Mouse (Mus musculus) testis, adult 2 months (tissue): Measurements from ENCODE around the gene B4galnt2. TPM values are rescaled to one million over a fixed set of nuclear protein-coding genes. Genes with fewer than 3 reads are reported as not detected.
A peak's percentile ranks its signal among the peaks of the same experiment; 100 is the strongest.
"Not testable (repeated sequence)": the region's sequence is repeated elsewhere in the genome, so short reads cannot be mapped to it uniquely, and the experiment has no call there.

Source experiments
- H3K27ac ChIP-seq: fragments of 200-500 bp; 2 replicates; pipeline ENCODE4 v1.5.1; 2012; ENCODE audit warnings: low read depth, low read length; ENCODE audit not compliant: control insufficient read depth, insufficient read depth
- H3K27me3 ChIP-seq: fragments of 200-500 bp; 2 replicates; pipeline ENCODE4 v1.6.1; 2012; ENCODE audit warnings: mild to moderate bottlenecking, low read length, moderate library complexity; ENCODE audit not compliant: control insufficient read depth, insufficient read depth
- H3K36me3 ChIP-seq: fragments of 200-500 bp; 2 replicates; pipeline ENCODE4 v1.6.1; 2012; ENCODE audit warnings: mild to moderate bottlenecking, low read length; ENCODE audit not compliant: control insufficient read depth, insufficient read depth
- H3K4me1 ChIP-seq: fragments of 200-500 bp; 2 replicates; pipeline ENCODE4 v1.6.1; 2012; ENCODE audit warnings: low read length; ENCODE audit not compliant: control insufficient read depth, insufficient read depth
- H3K4me3 ChIP-seq: fragments of 200-500 bp; 2 replicates; pipeline ENCODE4 v1.5.1; 2012; ENCODE audit warnings: low read depth, mild to moderate bottlenecking, low read length, moderate library complexity, mixed read lengths; ENCODE audit not compliant: control insufficient read depth
- CTCF ChIP-seq: fragments of 200-500 bp; IDR thresholded peaks from 2 replicates; pipeline ENCODE4 v1.5.1; 2012; ENCODE audit warnings: low read depth, mild to moderate bottlenecking, inconsistent platforms, low read length, moderate library complexity; ENCODE audit not compliant: control insufficient read depth, insufficient read depth, insufficient replicate concordance
- POLR2A ChIP-seq: fragments of 200-500 bp; IDR thresholded peaks from 2 replicates; pipeline ENCODE4 v1.6.1; 2012; ENCODE audit warnings: low read depth, mild to moderate bottlenecking, inconsistent platforms, low read length, moderate library complexity; ENCODE audit not compliant: control insufficient read depth
- polyA plus RNA-seq: library from polyadenylated mRNA; depleted of rRNA; stranded (reverse); fragments of >200 nt; gene quantifications from 2 replicates; pipeline ENCODE4 v1.2.3, GENCODE M21; 2012

B4galnt2 gene
- polyA plus RNA-seq, 1 experiment = 0.35 TPM

DNA sequence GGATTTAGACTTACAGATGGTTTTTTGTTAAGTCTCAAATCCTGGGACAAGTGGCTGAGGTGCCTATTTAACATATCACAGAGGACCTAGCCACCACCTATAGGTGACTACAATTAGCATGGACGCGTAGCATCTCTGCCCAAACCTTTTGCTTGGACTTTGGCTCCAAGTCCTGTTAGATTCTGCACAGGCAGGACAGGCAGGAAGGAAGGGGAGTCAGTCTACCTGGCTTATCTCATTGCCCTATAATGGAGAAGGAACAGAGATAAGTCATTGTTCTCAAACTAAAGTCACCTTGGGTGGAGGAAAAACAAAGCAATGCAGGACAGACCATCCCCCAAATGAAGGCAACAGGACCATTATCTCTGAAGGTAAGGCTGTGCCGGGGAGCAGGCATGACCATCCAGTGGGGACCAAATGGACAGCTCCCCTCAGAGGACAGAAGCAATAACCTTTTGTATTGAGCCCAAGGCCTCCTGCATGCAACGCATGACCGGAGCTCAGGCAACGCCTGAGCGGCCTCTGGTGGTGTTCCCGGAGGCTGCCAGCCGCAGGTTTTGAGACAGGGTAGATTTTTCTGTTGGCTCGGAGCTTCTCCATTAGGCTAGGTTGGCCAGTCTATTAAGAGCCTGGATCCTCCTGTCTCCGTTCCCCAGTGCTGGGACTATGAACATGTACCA is 25.3 kb upstream of the B4galnt2 start:
- Histone ChIP-seq H3K4me3 (no peak overlapping the region), H3K4me1 (no peaks in the 10 kb centered on the region), H3K36me3 (no peaks in the 10 kb centered on the region), H3K27me3 (no peaks in the 10 kb centered on the region), H3K27ac (no peak overlapping the region)
- TF ChIP-seq CTCF (0 out of 2 replicates have a peak, but pooled peaks have one; percentile 20), POLR2A (no peak)

GRCm38 (mm10) chr11:95936409-95936808 is 21.7 kb upstream of the B4galnt2 start:
- H3K4me3 ChIP-seq = no peak overlapping the region
- no peak overlapping the region for H3K27ac ChIP-seq
- no peaks in the 10 kb centered on the region for H3K27me3 ChIP-seq
- TF ChIP-seq POLR2A (no peak), CTCF (no peak)
- no peaks in the 10 kb centered on the region for H3K4me1 ChIP-seq
- H3K36me3 ChIP-seq = no peaks in the 10 kb centered on the region

DNA sequence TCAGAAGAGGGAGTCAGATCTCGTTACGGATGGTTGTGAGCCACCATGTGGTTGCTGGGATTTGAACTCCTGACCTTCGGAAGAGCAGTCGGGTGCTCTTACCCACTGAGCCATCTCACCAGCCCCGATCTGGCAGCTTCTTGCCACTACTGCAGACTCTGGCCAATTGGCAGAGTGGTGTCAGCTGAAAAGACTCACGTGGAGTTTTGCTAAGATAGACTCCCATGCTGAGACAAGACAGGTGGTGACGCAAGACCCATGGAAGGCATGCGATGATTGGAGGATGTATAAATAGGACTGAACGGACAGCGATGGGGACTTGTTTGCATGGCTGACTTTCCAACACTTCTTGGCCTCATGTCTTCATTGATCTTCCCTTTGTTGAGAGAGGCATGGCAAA is 17.5 kb upstream of the B4galnt2 start:
- H3K4me1 ChIP-seq, H3K36me3 ChIP-seq, H3K27ac ChIP-seq, H3K4me3 ChIP-seq, H3K27me3 ChIP-seq: not testable (repeated sequence)

DNA sequence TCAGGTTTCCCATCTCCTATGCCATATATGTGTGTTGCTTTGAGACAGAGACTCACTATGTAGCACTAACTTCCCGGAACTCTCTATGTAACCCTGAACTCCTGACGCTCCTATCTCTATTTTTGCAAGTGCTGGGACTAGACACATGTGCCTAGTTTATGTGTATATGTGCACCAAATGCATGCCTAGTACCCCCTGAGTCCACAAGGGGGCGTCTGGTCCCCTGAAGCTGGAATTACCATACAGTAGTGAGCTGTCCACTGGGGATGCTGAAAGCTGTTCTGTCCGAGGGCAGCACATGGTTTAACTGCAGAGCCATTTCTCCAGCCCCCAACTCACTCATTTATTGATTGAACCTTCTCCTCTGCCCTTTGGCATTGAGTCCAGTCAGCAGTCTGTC is 11.7 kb upstream of the B4galnt2 start:
- H3K27ac ChIP-seq = no peak overlapping the region
- no peaks in the 10 kb centered on the region for H3K36me3 ChIP-seq
- no peak for TF ChIP-seq POLR2A
- peak; percentile 54; the same call in 1 of the 2 replicates for TF ChIP-seq CTCF
- H3K4me1 ChIP-seq = no peaks in the 10 kb centered on the region
- no peak overlapping the region for H3K4me3 ChIP-seq
- H3K27me3 ChIP-seq = no peaks in the 10 kb centered on the region

- Histone ChIP-seq H3K36me3 (no peaks in the 10 kb centered on the region), H3K4me1 (no peaks in the 10 kb centered on the region), H3K27ac (no peak overlapping the region), H3K27me3 (no peaks in the 10 kb centered on the region), H3K4me3 (no peak overlapping the region)
- TF ChIP-seq CTCF (no peak), POLR2A (no peak)
Observed at GRCm38 (mm10) chr11:95925976-95926375, 11.3 kb upstream of the B4galnt2 start.

GRCm38 (mm10) chr11:95924215-95924614 is 9.5 kb upstream of the B4galnt2 start:
- H3K27me3 ChIP-seq = no peaks in the 10 kb centered on the region
- no peak overlapping the region for H3K27ac ChIP-seq
- H3K4me3 ChIP-seq = no peak overlapping the region
- H3K4me1 ChIP-seq = no peaks in the 10 kb centered on the region
- TF ChIP-seq CTCF (no peak), POLR2A (no peak)
- H3K36me3 ChIP-seq = no peaks in the 10 kb centered on the region

DNA sequence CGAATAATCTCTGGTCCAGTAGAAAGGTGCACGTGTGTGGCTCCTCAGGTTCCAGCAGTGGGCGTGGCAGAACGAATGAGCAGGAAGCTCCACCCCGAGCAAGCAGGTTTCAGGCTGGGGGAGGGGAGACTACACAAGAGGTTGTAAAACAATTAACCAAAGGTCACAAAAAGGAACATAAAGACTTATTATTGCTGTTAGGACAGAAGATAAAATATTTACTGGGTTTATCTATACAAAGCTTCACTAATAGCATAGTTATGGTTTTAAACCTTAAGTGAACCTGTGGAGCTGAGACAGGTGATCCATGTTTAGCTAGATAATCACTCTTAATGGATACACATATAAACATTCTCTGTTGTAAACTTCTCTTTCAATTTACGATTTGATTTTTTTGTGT is 8.8 kb upstream of the B4galnt2 start:
- not testable (repeated sequence) for H3K4me1 ChIP-seq, H3K27me3 ChIP-seq, H3K36me3 ChIP-seq, H3K27ac ChIP-seq, H3K4me3 ChIP-seq

GRCm38 (mm10) chr11:95921991-95922621 is 7.4 kb upstream of the B4galnt2 start:
- TF ChIP-seq POLR2A = no peak
- no peak for TF ChIP-seq CTCF
- no peaks in the 10 kb centered on the region for H3K4me1 ChIP-seq
- no peaks in the 10 kb centered on the region for H3K36me3 ChIP-seq
- H3K27me3 ChIP-seq = no peaks in the 10 kb centered on the region
- no peak overlapping the region for H3K27ac ChIP-seq
- no peak overlapping the region for H3K4me3 ChIP-seq
